Mouse (Mus musculus) CH12.LX (cell line): ENCODE results near the gene Alkbh6. TPM values are rescaled to one million over a fixed set of nuclear protein-coding genes. Genes with fewer than 3 reads are reported as not detected.

ENCODE experiments used
- DNase-seq: peaks from one replicate; pipeline ENCODE4 v3.0.0-alpha.2; 2013; ENCODE audit errors: extremely low read depth
- H3K27ac ChIP-seq: 2 replicates; pipeline ENCODE4 v1.5.1; 2012; ENCODE audit warnings: low read depth, mild to moderate bottlenecking, control low read depth, moderate library complexity; ENCODE audit not compliant: insufficient read depth
- H3K27me3 ChIP-seq: replicated peaks from 2 replicates; pipeline ENCODE3; 2012; ENCODE audit warnings: inconsistent platforms
- H3K36me3 ChIP-seq, 2 experiments: replicated peaks in 1 of 2; 2 replicates each; pipeline versions ENCODE3 to v1.6.1; 2012; ENCODE audit warnings: inconsistent platforms in 1 of 2, low read length in 1 of 2, mild to moderate bottlenecking in 1 of 2, mixed read lengths in 1 of 2, moderate library complexity in 1 of 2; ENCODE audit not compliant: control insufficient read depth in 1 of 2, insufficient read depth in 1 of 2
- H3K4me1 ChIP-seq, 2 experiments: 2 replicates each; pipeline ENCODE4 v1.6.1; 2012; ENCODE audit warnings: inconsistent platforms in 1 of 2, moderate library complexity in 1 of 2; ENCODE audit not compliant: insufficient read depth in 2 of 2, control insufficient read depth in 1 of 2
- H3K4me2 ChIP-seq: 2 replicates; pipeline ENCODE4 v1.6.1; 2012; ENCODE audit warnings: low read depth, mild to moderate bottlenecking, control low read depth; ENCODE audit not compliant: poor library complexity, insufficient read depth, severe bottlenecking
- H3K4me3 ChIP-seq, 3 experiments: fragments of 150-350 bp in 1 of 3; sonication (generic) in 1 of 3; replicated peaks in 1 of 3; 2 replicates each; pipeline versions ENCODE3 to v1.5.1; 2011 to 2012; ENCODE audit warnings: low read depth in 2 of 3, low read length in 2 of 3, mild to moderate bottlenecking in 2 of 3, moderate library complexity in 2 of 3, control low read depth in 1 of 3, improper control_type of control experiment in 1 of 3, inconsistent platforms in 1 of 3, mixed read lengths in 1 of 3; ENCODE audit not compliant: poor library complexity in 1 of 3
- H3K79me2 ChIP-seq: replicated peaks from 2 replicates; pipeline ENCODE4 v1.6.1; 2012; ENCODE audit warnings: mild to moderate bottlenecking, moderate library complexity; ENCODE audit not compliant: control insufficient read depth, poor library complexity, insufficient read depth, severe bottlenecking; ENCODE audit errors: extremely low read depth
- H3K9ac ChIP-seq: 2 replicates; pipeline ENCODE4 v1.6.1; 2012; ENCODE audit warnings: low read depth, mild to moderate bottlenecking, control low read depth, moderate library complexity; ENCODE audit not compliant: insufficient read depth
- H3K9me3 ChIP-seq: replicated peaks from 2 replicates; pipeline ENCODE3; 2012; ENCODE audit warnings: low read length, inconsistent platforms, mixed read lengths
- CHD2 ChIP-seq: IDR thresholded peaks from 2 replicates; pipeline ENCODE4 v1.6.1; 2011; ENCODE audit warnings: low read length, improper control_type of control experiment
- CTCF ChIP-seq, 2 experiments: IDR thresholded peaks in 1 of 2; conservative IDR thresholded peaks in 1 of 2; 2 replicates each; pipeline ENCODE4 v1.5.1; 2011 to 2012; ENCODE audit warnings: low read depth in 2 of 2, low read length in 2 of 2, improper control_type of control experiment in 1 of 2, inconsistent platforms in 1 of 2, mild to moderate bottlenecking in 1 of 2, moderate library complexity in 1 of 2
- E2F4 ChIP-seq: IDR thresholded peaks from 2 replicates; pipeline ENCODE4 v1.6.1; 2011; ENCODE audit warnings: low read depth, low read length, improper control_type of control experiment; ENCODE audit not compliant: insufficient replicate concordance
- ELF1 ChIP-seq: IDR thresholded peaks from 2 replicates; pipeline ENCODE4 v1.6.1; 2014; ENCODE audit warnings: low read depth, mild to moderate bottlenecking, inconsistent platforms, low read length, improper control_type of control experiment
- HCFC1 ChIP-seq: IDR thresholded peaks from 2 replicates; pipeline ENCODE4 v1.6.1; 2012; ENCODE audit warnings: low read depth, mild to moderate bottlenecking, inconsistent platforms, low read length, improper control_type of control experiment
- IRF4 ChIP-seq: IDR thresholded peaks from 2 replicates; pipeline ENCODE4 v1.6.1; 2014; ENCODE audit warnings: low read depth, mild to moderate bottlenecking, inconsistent platforms, low read length, improper control_type of control experiment
- JUN ChIP-seq: IDR thresholded peaks from 2 replicates; pipeline ENCODE4 v1.6.1; 2011; ENCODE audit warnings: low read depth, mild to moderate bottlenecking, low read length, improper control_type of control experiment, moderate library complexity; ENCODE audit not compliant: insufficient read depth
- JUND ChIP-seq: conservative IDR thresholded peaks from 2 replicates; pipeline ENCODE4 v1.6.1; 2011; ENCODE audit warnings: low read depth, low read length, improper control_type of control experiment
- KAT2A ChIP-seq: IDR thresholded peaks from 2 replicates; pipeline ENCODE4 v1.6.1; 2012; ENCODE audit warnings: low read length, improper control_type of control experiment, inconsistent platforms; ENCODE audit not compliant: insufficient replicate concordance
- MAX ChIP-seq: IDR thresholded peaks from 2 replicates; pipeline ENCODE4 v1.6.1; 2011; ENCODE audit warnings: low read length, improper control_type of control experiment
- MEF2A ChIP-seq: IDR thresholded peaks from 2 replicates; pipeline ENCODE4 v1.6.1; 2014; ENCODE audit warnings: low read depth, mild to moderate bottlenecking, inconsistent platforms, low read length, improper control_type of control experiment, borderline replicate concordance
- MXI1 ChIP-seq: IDR thresholded peaks from 2 replicates; pipeline ENCODE4 v1.6.1; 2011; ENCODE audit warnings: mild to moderate bottlenecking, low read depth, low read length, improper control_type of control experiment
- MYC ChIP-seq: IDR thresholded peaks from 2 replicates; pipeline ENCODE4 v1.6.1; 2011; ENCODE audit warnings: low read depth, mild to moderate bottlenecking, improper control_type of control experiment, low read length
- NELFE ChIP-seq: IDR thresholded peaks from 2 replicates; pipeline ENCODE4 v1.6.1; 2011; ENCODE audit warnings: low read depth, low read length, improper control_type of control experiment
- NRF1 ChIP-seq: IDR thresholded peaks from 2 replicates; pipeline ENCODE4 v1.6.1; 2014; ENCODE audit warnings: low read depth, mild to moderate bottlenecking, inconsistent platforms, low read length, improper control_type of control experiment, moderate library complexity
- PAX5 ChIP-seq: IDR thresholded peaks from 2 replicates; pipeline ENCODE4 v1.6.1; 2012; ENCODE audit warnings: low read length, inconsistent platforms, mixed read lengths
- POLR2A ChIP-seq: IDR thresholded peaks from 2 replicates; pipeline ENCODE4 v1.6.1; 2011; ENCODE audit warnings: low read depth, mild to moderate bottlenecking, improper control_type of control experiment, low read length
- RAD21 ChIP-seq: IDR thresholded peaks from 2 replicates; pipeline ENCODE4 v1.6.1; 2011; ENCODE audit warnings: low read depth, mild to moderate bottlenecking, low read length, improper control_type of control experiment, moderate library complexity
- SIN3A ChIP-seq: IDR thresholded peaks from 2 replicates; pipeline ENCODE4 v1.6.1; 2012; ENCODE audit warnings: low read length, improper control_type of control experiment, inconsistent platforms
- SMC3 ChIP-seq: IDR thresholded peaks from 2 replicates; pipeline ENCODE4 v1.6.1; 2011; ENCODE audit warnings: low read depth, low read length, improper control_type of control experiment
- TBP ChIP-seq: conservative IDR thresholded peaks from 2 replicates; pipeline ENCODE4 v1.6.1; 2011; ENCODE audit warnings: low read depth, low read length, improper control_type of control experiment
- UBTF ChIP-seq: IDR thresholded peaks from 2 replicates; pipeline ENCODE4 v1.6.1; 2012; ENCODE audit warnings: low read depth, mild to moderate bottlenecking, inconsistent platforms, low read length, improper control_type of control experiment, moderate library complexity
- USF1 ChIP-seq: IDR thresholded peaks from 2 replicates; pipeline ENCODE4 v1.6.1; 2014; ENCODE audit warnings: low read depth, mild to moderate bottlenecking, inconsistent platforms, low read length, improper control_type of control experiment
- ZC3H11A ChIP-seq: IDR thresholded peaks from 2 replicates; pipeline ENCODE4 v1.6.1; 2012; ENCODE audit warnings: low read depth, mild to moderate bottlenecking, inconsistent platforms, low read length, improper control_type of control experiment
- ZMIZ1 ChIP-seq: IDR thresholded peaks from 2 replicates; pipeline ENCODE4 v1.6.1; 2012; ENCODE audit warnings: low read depth, mild to moderate bottlenecking, inconsistent platforms, low read length, improper control_type of control experiment
- dilution Hi-C: fragments of 300-500 bp; cut with MboI; formaldehyde crosslinking; loops from 2 replicates; pipeline ENCODE4 v1.14.3; 2020; ENCODE audit warnings: low sequenced_read_pairs; ENCODE audit not compliant: extremely low pct_unique_long_range_greater_than_20kb, extremely low pct_ligation_motif_present
- in situ Hi-C: fragments of 300-500 bp; cut with MboI; formaldehyde crosslinking; loops from 3 replicates; pipeline ENCODE4 v1.14.3; 2019; ENCODE audit warnings: low sequenced_read_pairs, low pct_ligation_motif_present, low pct_unique_long_range_greater_than_20kb, mixed read lengths
- polyA plus RNA-seq: library from polyadenylated mRNA; unstranded; fragments of >175 nt; gene quantifications from 2 replicates; pipeline ENCODE4 v1.2.1, GENCODE M21; 2012; ENCODE audit warnings: low read depth; ENCODE audit not compliant: insufficient read length
- total RNA-seq, 2 experiments: library from RNA; depleted of rRNA; stranded (reverse); fragments of 300-350 nt in 1 of 2; fragments of >200 nt in 1 of 2; gene quantifications; 2 replicates each; pipeline ENCODE4 v1.2.3; 2012 to 2014

Alkbh6 gene
- total and polyA plus RNA-seq, 3 experiments = 25.2 to 35.7 (median 28.8) TPM

DNA sequence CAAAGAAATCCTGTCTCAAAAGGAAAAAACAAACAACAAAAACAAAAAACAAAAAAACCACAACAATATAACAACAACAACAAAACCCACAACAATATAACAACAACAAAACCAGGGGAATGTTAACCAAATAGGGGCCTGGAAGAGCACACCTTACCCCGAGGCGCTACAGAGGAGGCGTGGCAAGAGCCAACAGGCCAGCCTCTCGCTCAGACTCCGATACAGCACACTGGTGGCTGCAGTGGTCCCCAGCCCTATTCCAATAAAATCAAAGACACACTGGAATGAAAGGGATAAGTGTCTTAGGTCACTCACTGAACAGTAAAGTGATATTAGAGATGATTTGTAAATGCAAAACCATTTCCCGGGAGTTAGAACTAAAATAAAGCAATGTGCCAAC is 29.0 kb upstream of the Alkbh6 start:
- Histone ChIP-seq H3K27ac (no peak overlapping the region), H3K9me3 (no peaks in the 10 kb centered on the region), H3K4me2 (peak overlapping the region; percentile 83), H3K4me3 (peak overlapping the region; percentile 61 to 98 (median 76)), H3K27me3 (no peaks in the 10 kb centered on the region), H3K79me2 (peaks cover 5% of the 10 kb centered on the region; the same call in 1 of the 2 replicates), H3K9ac (peak overlapping the region; percentile 67; the same call in 1 of the 2 replicates), H3K36me3 (peaks cover 0 to 20% of the 10 kb centered on the region in 2 experiments), H3K4me1 (peaks cover 5 to 35% of the 10 kb centered on the region in 2 experiments)
- DNase-seq = no peak
- TF ChIP-seq MAX (peak; percentile 23; the same call in 1 of the 2 replicates), USF1 (no peak)
- in situ Hi-C loops = no loop called here
- dilution Hi-C loops = no loop called here

DNA sequence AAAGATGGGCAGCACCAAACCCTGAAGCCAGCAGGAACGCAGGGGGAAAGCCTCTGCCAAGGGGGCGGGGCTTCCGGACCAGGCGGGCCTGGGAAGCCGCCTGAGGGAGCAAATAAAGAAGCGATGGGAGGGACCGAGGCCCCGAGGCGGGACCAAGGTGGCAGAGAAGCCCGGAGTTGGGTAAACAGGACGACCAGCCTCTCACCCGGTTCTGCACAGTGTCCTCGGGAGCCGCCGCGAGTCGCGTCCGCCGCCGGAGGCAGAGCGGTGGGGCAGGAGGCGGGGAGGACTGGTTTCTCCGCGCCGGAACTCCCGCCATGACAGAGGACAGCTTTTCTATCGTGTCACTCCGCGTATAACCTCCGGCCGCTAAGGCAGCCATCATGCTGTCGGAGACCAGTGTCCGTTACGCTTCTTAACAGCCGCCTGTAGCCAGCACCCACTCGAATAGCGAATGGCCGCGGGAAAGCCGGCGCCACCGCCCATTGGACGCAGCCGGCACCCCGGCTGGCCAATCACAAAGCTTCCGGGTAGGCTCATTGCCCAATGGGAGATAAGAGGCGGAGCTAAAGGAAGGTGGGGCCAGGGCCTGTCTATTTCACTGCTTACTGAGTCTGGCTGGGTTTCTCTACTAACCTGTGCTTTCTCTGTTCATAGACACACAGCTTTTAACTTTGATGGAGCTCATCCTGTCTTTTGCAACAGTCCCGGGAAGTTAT is 28.4 kb upstream of the Alkbh6 start, which contains the start of the genes Thap8 and Wdr62:
TSS of gene Thap8 (plus strand) at position 144 of the 719 bp plus-strand sequence.
TSS of gene Wdr62 (minus strand) at position 469 of the 719 bp plus-strand sequence.
- Histone ChIP-seq H3K4me1 (peaks cover 5 to 29% of the 10 kb centered on the region in 2 experiments), H3K4me2 (peak within 1 kb of the TSS; percentile 83), H3K27ac (peak within 1 kb of the TSS; percentile 97), H3K79me2 (peaks cover 5% of the 10 kb centered on the region; the same call in 1 of the 2 replicates), H3K9ac (peak within 1 kb of the TSS; percentile 80), H3K27me3 (no peaks in the 10 kb centered on the region), H3K9me3 (no peaks in the 10 kb centered on the region), H3K4me3 (peak within 1 kb of the TSS; percentile 61 to 98 (median 76)), H3K36me3 (peaks cover 0 to 14% of the 10 kb centered on the region in 2 experiments)
- TF ChIP-seq CTCF (conservative IDR thresholded peaks at IDR 0.05 in 1 of 2, IDR thresholded peaks at IDR 0.05 in 1 of 2; ENCODE audit: low read depth in 2 of 2, low read length in 2 of 2) (no peak), ZC3H11A (no peak), NELFE (peak; percentile 67; the same call in 1 of the 2 replicates), CHD2 (peak; percentile 88), MXI1 (no peak), MAX (no peak), IRF4 (0 out of 2 replicates have a peak, but pooled peaks have one; percentile 16), E2F4 (peak; percentile 77; the same call in 1 of the 2 replicates), SIN3A (peak; percentile 72), MEF2A (no peak), ZMIZ1 (no peak; the same call in 1 of the 2 replicates), UBTF (no peak), ELF1 (peak; percentile 84), NRF1 (no peak), PAX5 (no peak), SMC3 (no peak), JUN (no peak), HCFC1 (no peak; the same call in 1 of the 2 replicates), MYC (no peak), JUND (no peak), TBP (peak; percentile 92), RAD21 (no peak), POLR2A (peak; percentile 72), KAT2A (no peak)
- in situ Hi-C loops (no loop called here), dilution Hi-C loops (no loop called here)
- peak; percentile 96 for DNase-seq
